Mouse (Mus musculus) brain, embryonic 14.5 days (tissue): ENCODE measurements around the gene Kat6b.

Source experiments
- CTCF ChIP-seq: fragments of 200-500 bp; IDR thresholded peaks from 2 replicates; pipeline ENCODE4 v1.5.1; 2012; ENCODE audit warnings: inconsistent platforms, mild to moderate bottlenecking, moderate library complexity, borderline replicate concordance; ENCODE audit not compliant: insufficient read depth, insufficient read length; ENCODE audit errors: extremely low read depth
- POLR2A ChIP-seq: fragments of 200-500 bp; IDR thresholded peaks from 2 replicates; pipeline ENCODE4 v1.6.1; 2012; ENCODE audit warnings: mild to moderate bottlenecking, inconsistent platforms, borderline replicate concordance; ENCODE audit not compliant: poor library complexity, insufficient read depth, insufficient read length, severe bottlenecking; ENCODE audit errors: extremely low read depth

DNA sequence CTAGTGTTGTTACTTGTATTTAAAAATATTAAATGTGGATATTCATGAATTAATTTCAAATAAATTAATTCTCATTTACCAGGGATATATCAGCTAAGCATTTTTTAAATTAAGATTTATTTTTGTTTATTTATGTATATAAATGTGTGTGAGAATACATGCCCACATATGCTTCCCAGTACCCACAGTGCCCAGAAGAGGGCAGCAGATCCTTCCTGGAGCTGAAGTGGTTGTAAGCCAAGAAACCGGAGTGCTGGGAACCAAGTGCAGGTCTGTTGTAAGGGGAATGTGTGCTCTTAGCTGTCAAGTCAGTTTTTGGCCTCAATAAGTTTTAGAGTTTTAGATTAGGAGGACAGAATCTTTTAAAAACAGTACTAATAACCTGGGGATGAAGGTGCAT, 110.9 kb downstream of the Kat6b start:
- TF ChIP-seq CTCF, result peak; percentile 33; the same call in 1 of the 2 replicates
- no peak for TF ChIP-seq POLR2A
